Mouse (Mus musculus) adrenal gland, adult 10 weeks (tissue): ENCODE results near the gene Mrgprb4. TPM values are rescaled to one million over a fixed set of nuclear protein-coding genes. Genes with fewer than 3 reads are reported as not detected.

ENCODE experiments used
- polyA plus RNA-seq: library from polyadenylated mRNA; stranded (reverse); fragments of 350-450 nt; fragmentation: Illumina TruSeq; extraction: RNeasy Lipid Tissue Mini Kit (QIAGEN cat#74804); gene quantifications from one replicate; pipeline ENCODE4 v1.2.3, GENCODE M21; 2014; ENCODE audit warnings: low read depth, low replicate concordance

Mrgprb4 gene
- not detected for polyA plus RNA-seq

DNA sequence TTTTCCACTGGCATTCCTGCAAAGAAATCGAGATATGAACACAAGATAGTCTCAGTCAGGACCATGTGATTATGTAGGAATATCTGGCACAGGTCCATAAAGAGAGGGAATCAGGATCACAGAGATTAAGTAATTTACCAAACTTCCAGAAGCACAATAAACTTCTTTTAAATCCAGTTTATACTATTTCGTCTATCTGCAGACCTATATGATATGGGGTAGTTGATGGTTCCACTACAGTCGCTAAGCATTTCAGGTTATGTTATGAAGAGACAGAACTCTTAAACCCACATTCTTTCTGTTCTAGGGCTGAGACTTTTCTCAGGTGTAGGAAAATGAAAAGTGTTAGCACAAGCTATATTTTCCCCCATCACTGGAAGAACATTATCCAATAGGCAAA, at the start of gene Mrgprb4:
TSS of gene Mrgprb4 (minus strand) at position 101 of the 400 bp plus-strand sequence.

DNA sequence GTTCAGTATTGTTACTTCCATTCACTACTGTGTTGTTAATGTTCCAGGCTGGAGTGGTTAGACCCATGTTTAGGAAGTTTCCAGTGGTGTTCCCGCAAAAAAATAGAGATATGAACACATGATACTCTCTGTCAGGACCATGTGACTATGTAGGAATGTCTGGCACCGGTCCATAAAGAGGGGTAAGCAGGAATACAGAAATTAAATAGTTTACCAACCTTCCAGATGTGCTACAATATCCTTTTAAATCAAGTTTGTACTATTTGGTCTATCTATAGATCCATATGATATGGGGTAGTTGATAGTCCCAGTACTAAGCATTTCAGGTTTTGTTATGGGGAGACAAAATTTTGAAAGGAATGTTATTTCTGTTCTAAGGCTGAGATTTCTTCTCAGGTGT, 30.2 kb downstream of the Mrgprb4 start, which contains the start of gene Mrgprb5:
TSS of gene Mrgprb5 (minus strand) at position 101 of the 400 bp plus-strand sequence.

Other genes with a start within 250 kb of the Mrgprb4 start
- gene Mrgpra4, start 217.2 kb downstream of the Mrgprb4 start, polyA plus RNA-seq: not detected
- not detected for gene Mrgprx1, start 171.7 kb downstream of the Mrgprb4 start, polyA plus RNA-seq
- gene Mrgprb5, start 30.3 kb downstream of the Mrgprb4 start, polyA plus RNA-seq: not detected
- gene Mrgprb8, start 189.2 kb upstream of the Mrgprb4 start, polyA plus RNA-seq: not detected